Mouse (Mus musculus) heart, postnatal 0 days (tissue): ENCODE measurements around the gene Gipc1.

Source experiments
- CTCF ChIP-seq: IDR thresholded peaks from 2 replicates; pipeline ENCODE4 v1.5.1; 2016; ENCODE audit warnings: antibody characterized with exemption, control low read depth, low read depth
- EP300 ChIP-seq: IDR thresholded peaks from 2 replicates; pipeline ENCODE4 v1.6.1; 2016; ENCODE audit warnings: antibody characterized with exemption, low read depth

GRCm38 (mm10) chr8:83638856-83639255 lies 13.6 kb upstream of the Gipc1 start:
- TF ChIP-seq CTCF: no peak
- TF ChIP-seq EP300: no peak
